Mouse (Mus musculus): ENCODE data around the gene Kctd12. TPM values are rescaled to one million over a fixed set of nuclear protein-coding genes. Genes with fewer than 3 reads are reported as not detected.

Gene Kctd12
- polyA plus RNA-seq, 1 experiment from 2014 or later, result 22.8 TPM

GRCm38 (mm10) chr14:102990765-102991164, 8.3 kb upstream of the Kctd12 start:
- no peaks in the 10 kb centered on the region for H3K9me3 ChIP-seq (ENCODE audit: control insufficient read depth, low read length)
- 68% methylated on average over 3 of the region's 3 CpGs for WGBS
- H3K27me3 ChIP-seq (ENCODE audit: control insufficient read depth, insufficient read depth, low read length), result no peaks in the 10 kb centered on the region
- H3K4me3 ChIP-seq (ENCODE audit: low read depth, low read length), result no peak overlapping the region
- H3K4me1 ChIP-seq (ENCODE audit: control insufficient read depth, insufficient read depth, low read length), result no peaks in the 10 kb centered on the region
- no peaks in the 10 kb centered on the region for H3K36me3 ChIP-seq (ENCODE audit: control insufficient read depth, insufficient read depth, low read length)
- DNase-seq (ENCODE audit: low spot score) (no peak), ATAC-seq (ENCODE audit: insufficient number of reproducible peaks, low FRiP score, low TSS enrichment, low read depth) (no peak)
- H3K4me2 ChIP-seq (ENCODE audit: low read depth, severe bottlenecking), result no peak overlapping the region
- H3K27ac ChIP-seq (replicated peaks; ENCODE audit: low read depth, low read length), result no peak overlapping the region
- H3K9ac ChIP-seq (ENCODE audit: low read length), result no peak overlapping the region

- Histone ChIP-seq H3K27ac (replicated peaks; ENCODE audit: low read depth, low read length) (no peak overlapping the region), H3K36me3 (ENCODE audit: control insufficient read depth, insufficient read depth, low read length) (no peaks in the 10 kb centered on the region), H3K27me3 (ENCODE audit: control insufficient read depth, insufficient read depth, low read length) (no peaks in the 10 kb centered on the region), H3K4me2 (ENCODE audit: low read depth, severe bottlenecking) (no peak overlapping the region), H3K9ac (ENCODE audit: low read length) (no peak overlapping the region), H3K9me3 (ENCODE audit: control insufficient read depth, low read length) (no peaks in the 10 kb centered on the region), H3K4me3 (ENCODE audit: low read depth, low read length) (no peak overlapping the region), H3K4me1 (ENCODE audit: control insufficient read depth, insufficient read depth, low read length) (no peaks in the 10 kb centered on the region)
- WGBS, result 78% methylated on average over 5 of the region's 5 CpGs
- no peak for DNase-seq (ENCODE audit: low spot score)
- ATAC-seq (ENCODE audit: insufficient number of reproducible peaks, low FRiP score, low TSS enrichment, low read depth), result no peak
Measured at GRCm38 (mm10) chr14:102989866-102990265, 7.4 kb upstream of the Kctd12 start.

- ATAC-seq (ENCODE audit: insufficient number of reproducible peaks, low FRiP score, low TSS enrichment, low read depth), result no peak
- no peak overlapping the region for H3K9ac ChIP-seq (ENCODE audit: low read length)
- H3K4me3 ChIP-seq (ENCODE audit: low read depth, low read length), result no peak overlapping the region
- no peaks in the 10 kb centered on the region for H3K4me1 ChIP-seq (ENCODE audit: control insufficient read depth, insufficient read depth, low read length)
- DNase-seq (ENCODE audit: low spot score), result no peak
- H3K4me2 ChIP-seq (ENCODE audit: low read depth, severe bottlenecking), result no peak overlapping the region
- H3K27me3 ChIP-seq (ENCODE audit: control insufficient read depth, insufficient read depth, low read length), result no peaks in the 10 kb centered on the region
- 80% methylated on average over 4 of the region's 4 CpGs for WGBS
- no peak overlapping the region for H3K27ac ChIP-seq (replicated peaks; ENCODE audit: low read depth, low read length)
- H3K36me3 ChIP-seq (ENCODE audit: control insufficient read depth, insufficient read depth, low read length), result no peaks in the 10 kb centered on the region
- H3K9me3 ChIP-seq (ENCODE audit: control insufficient read depth, low read length), result no peaks in the 10 kb centered on the region
Measured at GRCm38 (mm10) chr14:102989254-102989653, 6.8 kb upstream of the Kctd12 start.

- ATAC-seq (ENCODE audit: insufficient number of reproducible peaks, low FRiP score, low TSS enrichment, low read depth), result no peak
- H3K4me3 ChIP-seq (ENCODE audit: low read depth, low read length), result no peak overlapping the region
- H3K4me2 ChIP-seq (ENCODE audit: low read depth, severe bottlenecking), result no peak overlapping the region
- WGBS, result 83% methylated on average over 5 of the region's 5 CpGs
- no peak overlapping the region for H3K27ac ChIP-seq (replicated peaks; ENCODE audit: low read depth, low read length)
- no peaks in the 10 kb centered on the region for H3K36me3 ChIP-seq (ENCODE audit: control insufficient read depth, insufficient read depth, low read length)
- no peaks in the 10 kb centered on the region for H3K4me1 ChIP-seq (ENCODE audit: control insufficient read depth, insufficient read depth, low read length)
- H3K9me3 ChIP-seq (ENCODE audit: control insufficient read depth, low read length), result no peaks in the 10 kb centered on the region
- H3K9ac ChIP-seq (ENCODE audit: low read length), result no peak overlapping the region
- H3K27me3 ChIP-seq (ENCODE audit: control insufficient read depth, insufficient read depth, low read length), result no peaks in the 10 kb centered on the region
- no peak for DNase-seq (ENCODE audit: low spot score)
Measured at GRCm38 (mm10) chr14:102987626-102988025, 5.2 kb upstream of the Kctd12 start.

- WGBS, result 77% methylated on average over 8 of the region's 8 CpGs
- Histone ChIP-seq H3K9ac (ENCODE audit: low read length) (no peak overlapping the region), H3K4me3 (ENCODE audit: low read depth, low read length) (no peak overlapping the region), H3K27ac (replicated peaks; ENCODE audit: low read depth, low read length) (no peak overlapping the region), H3K27me3 (ENCODE audit: control insufficient read depth, insufficient read depth, low read length) (no peaks in the 10 kb centered on the region), H3K36me3 (ENCODE audit: control insufficient read depth, insufficient read depth, low read length) (no peaks in the 10 kb centered on the region), H3K4me1 (ENCODE audit: control insufficient read depth, insufficient read depth, low read length) (0 out of 2 replicates have a peak, but pooled peaks cover 3% of the 10 kb centered on the region), H3K4me2 (ENCODE audit: low read depth, severe bottlenecking) (no peak overlapping the region), H3K9me3 (ENCODE audit: control insufficient read depth, low read length) (no peaks in the 10 kb centered on the region)
- DNase-seq (ENCODE audit: low spot score), result no peak
- no peak for ATAC-seq (ENCODE audit: insufficient number of reproducible peaks, low FRiP score, low TSS enrichment, low read depth)
Measured at GRCm38 (mm10) chr14:102983686-102984085, 1.2 kb upstream of the Kctd12 start.

GRCm38 (mm10) chr14:102982016-102982626, 316 bp downstream of the Kctd12 start:
- peak; percentile 73 for DNase-seq (ENCODE audit: low spot score)
- peak overlapping the region; percentile 62 for H3K4me3 ChIP-seq (ENCODE audit: low read depth, low read length)
- WGBS, result under 1% methylated on average over 76 of the region's 76 CpGs
- no peaks in the 10 kb centered on the region for H3K9me3 ChIP-seq (ENCODE audit: control insufficient read depth, low read length)
- ATAC-seq (ENCODE audit: insufficient number of reproducible peaks, low FRiP score, low TSS enrichment, low read depth), result peak; percentile 45
- H3K27me3 ChIP-seq (ENCODE audit: control insufficient read depth, insufficient read depth, low read length), result no peaks in the 10 kb centered on the region
- H3K9ac ChIP-seq (ENCODE audit: low read length), result peak overlapping the region; percentile 82
- H3K27ac ChIP-seq (replicated peaks; ENCODE audit: low read depth, low read length), result peak overlapping the region; percentile 73; the same call in 1 of the 2 replicates
- H3K36me3 ChIP-seq (ENCODE audit: control insufficient read depth, insufficient read depth, low read length), result no peaks in the 10 kb centered on the region
- H3K4me1 ChIP-seq (ENCODE audit: control insufficient read depth, insufficient read depth, low read length), result 0 out of 2 replicates have a peak, but pooled peaks cover 3% of the 10 kb centered on the region
- H3K4me2 ChIP-seq (ENCODE audit: low read depth, severe bottlenecking), result peak overlapping the region; percentile 95

GRCm38 (mm10) chr14:102981441-102982015, 909 bp downstream of the Kctd12 start:
- Histone ChIP-seq H3K36me3 (ENCODE audit: control insufficient read depth, insufficient read depth, low read length) (no peaks in the 10 kb centered on the region), H3K9me3 (ENCODE audit: control insufficient read depth, low read length) (no peaks in the 10 kb centered on the region), H3K4me3 (ENCODE audit: low read depth, low read length) (peak overlapping the region; percentile 62), H3K4me1 (ENCODE audit: control insufficient read depth, insufficient read depth, low read length) (0 out of 2 replicates have a peak, but pooled peaks cover 3% of the 10 kb centered on the region), H3K9ac (ENCODE audit: low read length) (peak overlapping the region; percentile 82), H3K4me2 (ENCODE audit: low read depth, severe bottlenecking) (peak overlapping the region; percentile 95), H3K27ac (replicated peaks; ENCODE audit: low read depth, low read length) (peak overlapping the region; percentile 59; the same call in 1 of the 2 replicates), H3K27me3 (ENCODE audit: control insufficient read depth, insufficient read depth, low read length) (no peaks in the 10 kb centered on the region)
- under 1% methylated on average over 55 of the region's 62 CpGs for WGBS
- DNase-seq (ENCODE audit: low spot score) (peak; percentile 77), ATAC-seq (ENCODE audit: insufficient number of reproducible peaks, low FRiP score, low TSS enrichment, low read depth) (peak; percentile 18; the same call in 1 of the 2 replicates)

GRCm38 (mm10) chr14:102980986-102981385, 1.5 kb downstream of the Kctd12 start:
- Histone ChIP-seq H3K4me1 (ENCODE audit: control insufficient read depth, insufficient read depth, low read length) (0 out of 2 replicates have a peak, but pooled peaks cover 3% of the 10 kb centered on the region), H3K27me3 (ENCODE audit: control insufficient read depth, insufficient read depth, low read length) (no peaks in the 10 kb centered on the region), H3K36me3 (ENCODE audit: control insufficient read depth, insufficient read depth, low read length) (no peaks in the 10 kb centered on the region), H3K27ac (replicated peaks; ENCODE audit: low read depth, low read length) (no peak overlapping the region), H3K9ac (ENCODE audit: low read length) (peak overlapping the region; percentile 82), H3K4me2 (ENCODE audit: low read depth, severe bottlenecking) (peak overlapping the region; percentile 95), H3K9me3 (ENCODE audit: control insufficient read depth, low read length) (no peaks in the 10 kb centered on the region), H3K4me3 (ENCODE audit: low read depth, low read length) (peak overlapping the region; percentile 62)
- ATAC-seq (ENCODE audit: insufficient number of reproducible peaks, low FRiP score, low TSS enrichment, low read depth), result no peak
- WGBS, result 9% methylated on average over 13 of the region's 14 CpGs
- DNase-seq (ENCODE audit: low spot score), result no peak

All from limb, embryonic 11.5 days (tissue).